Mouse (Mus musculus): Measurements from ENCODE around the gene Fgd5. TPM values are rescaled to one million over a fixed set of nuclear protein-coding genes. Genes with fewer than 3 reads are reported as not detected.

The Fgd5 gene
- polyA plus RNA-seq, 1 experiment from 2014 or later, result 9.1 TPM

- 53% methylated on average over 2 of the region's 2 CpGs for WGBS (ENCODE audit: insufficient replicate concordance)
- no peak overlapping the region for H3K4me3 ChIP-seq (ENCODE audit: low read depth, low read length)
- no peaks in the 10 kb centered on the region for H3K36me3 ChIP-seq (ENCODE audit: control insufficient read depth, insufficient read depth, low read length)
- no peak overlapping the region for H3K9ac ChIP-seq (ENCODE audit: low read depth, low read length)
- H3K4me1 ChIP-seq (ENCODE audit: control insufficient read depth, insufficient read depth, low read length), result 0 out of 2 replicates have a peak, but pooled peaks cover 7% of the 10 kb centered on the region
- H3K27ac ChIP-seq (ENCODE audit: low read depth, low read length), result no peak overlapping the region
- no peaks in the 10 kb centered on the region for H3K27me3 ChIP-seq (ENCODE audit: control insufficient read depth, insufficient read depth, low read length)
- no peaks in the 10 kb centered on the region for H3K9me3 ChIP-seq (replicated peaks; ENCODE audit: control insufficient read depth, low read length)
- ATAC-seq (replicated peaks; ENCODE audit: insufficient number of reproducible peaks, low FRiP score, low TSS enrichment), result no peak
- no peak overlapping the region for H3K4me2 ChIP-seq
These were observed 84.8 kb downstream of the Fgd5 start for GRCm38 (mm10) chr6:92063452-92063851.

DNA sequence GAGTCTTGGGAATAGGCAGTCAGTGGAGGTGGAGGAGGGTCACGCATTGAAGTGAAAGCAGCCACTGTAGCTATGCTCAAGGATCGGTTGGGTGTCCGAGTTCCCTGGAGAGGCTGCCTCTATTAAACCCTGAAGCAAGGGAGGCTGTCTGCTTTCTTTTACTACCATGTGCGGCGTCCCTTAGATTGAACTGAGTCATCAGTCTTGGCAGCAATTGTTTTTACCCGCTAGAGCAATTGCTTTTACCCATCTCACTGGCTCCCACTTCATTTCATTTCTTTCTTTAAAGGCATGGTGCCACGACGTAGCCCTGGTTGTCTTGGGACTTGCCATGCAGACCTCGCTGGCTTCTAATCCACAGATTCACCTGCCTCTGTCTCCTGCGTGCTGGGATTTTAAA is 85.4 kb downstream of the Fgd5 start:
- H3K36me3 ChIP-seq (ENCODE audit: control insufficient read depth, insufficient read depth, low read length), result no peaks in the 10 kb centered on the region
- no peak overlapping the region for H3K4me3 ChIP-seq (ENCODE audit: low read depth, low read length)
- H3K4me1 ChIP-seq (ENCODE audit: control insufficient read depth, insufficient read depth, low read length), result 0 out of 2 replicates have a peak, but pooled peaks cover 7% of the 10 kb centered on the region
- no peaks in the 10 kb centered on the region for H3K27me3 ChIP-seq (ENCODE audit: control insufficient read depth, insufficient read depth, low read length)
- H3K27ac ChIP-seq (ENCODE audit: low read depth, low read length), result no peak overlapping the region
- ATAC-seq (replicated peaks; ENCODE audit: insufficient number of reproducible peaks, low FRiP score, low TSS enrichment), result no peak
- no peaks in the 10 kb centered on the region for H3K9me3 ChIP-seq (replicated peaks; ENCODE audit: control insufficient read depth, low read length)
- WGBS (ENCODE audit: insufficient replicate concordance), result 83% methylated on average over 10 of the region's 10 CpGs
- no peak overlapping the region for H3K4me2 ChIP-seq
- H3K9ac ChIP-seq (ENCODE audit: low read depth, low read length), result no peak overlapping the region

DNA sequence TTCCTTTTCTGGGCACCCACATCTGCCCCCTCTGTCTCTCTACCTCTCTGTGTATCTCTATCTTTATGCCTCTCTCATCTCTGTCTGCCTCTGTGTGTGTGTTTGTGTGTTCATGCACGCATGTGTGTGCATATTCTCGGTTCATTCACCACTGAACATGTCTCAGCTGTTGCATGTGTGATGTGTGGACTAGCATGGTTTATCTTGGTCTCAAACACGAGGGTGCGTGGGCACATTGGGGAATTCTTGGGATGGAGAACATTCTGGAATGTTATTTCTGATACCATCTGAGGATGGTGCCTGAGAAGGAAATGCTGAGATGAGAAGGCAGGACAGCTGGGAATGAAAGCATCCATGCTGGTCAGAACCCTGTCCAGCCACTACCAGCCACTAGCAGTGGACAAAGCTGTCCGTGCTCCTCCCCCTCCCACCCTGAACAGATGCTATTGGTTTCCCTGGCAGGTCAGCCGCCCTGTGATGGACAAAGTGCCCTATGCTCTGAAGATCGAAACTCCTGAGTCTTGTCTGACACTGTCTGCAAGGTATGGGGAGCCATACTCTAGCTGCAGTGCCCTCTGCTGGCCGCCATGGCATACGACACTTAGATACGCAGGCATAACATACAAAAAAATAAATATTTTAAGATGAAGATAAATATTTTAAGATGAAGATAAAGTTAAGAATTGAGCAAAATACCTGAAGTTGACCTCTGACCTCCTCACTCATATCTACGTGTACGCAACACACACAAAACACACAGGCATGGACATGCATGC is 87.2 kb downstream of the Fgd5 start:
- H3K9ac ChIP-seq (ENCODE audit: low read depth, low read length), result no peak overlapping the region
- H3K27me3 ChIP-seq (ENCODE audit: control insufficient read depth, insufficient read depth, low read length), result no peaks in the 10 kb centered on the region; the same call in 1 of the 2 replicates
- WGBS (ENCODE audit: insufficient replicate concordance), result 50% methylated on average over 12 of the region's 12 CpGs
- no peaks in the 10 kb centered on the region for H3K9me3 ChIP-seq (replicated peaks; ENCODE audit: control insufficient read depth, low read length)
- H3K4me3 ChIP-seq (ENCODE audit: low read depth, low read length), result no peak overlapping the region
- H3K27ac ChIP-seq (ENCODE audit: low read depth, low read length), result no peak overlapping the region
- no peak overlapping the region for H3K4me2 ChIP-seq
- H3K36me3 ChIP-seq (ENCODE audit: control insufficient read depth, insufficient read depth, low read length), result no peaks in the 10 kb centered on the region
- ATAC-seq (replicated peaks; ENCODE audit: insufficient number of reproducible peaks, low FRiP score, low TSS enrichment), result no peak
- H3K4me1 ChIP-seq (ENCODE audit: control insufficient read depth, insufficient read depth, low read length), result 0 out of 2 replicates have a peak, but pooled peaks cover 7% of the 10 kb centered on the region

- ATAC-seq (replicated peaks; ENCODE audit: insufficient number of reproducible peaks, low FRiP score, low TSS enrichment), result peak; percentile 62
- WGBS (ENCODE audit: insufficient replicate concordance), result 25% methylated on average over 16 of the region's 16 CpGs
- Histone ChIP-seq H3K4me2 (no peak overlapping the region), H3K9ac (ENCODE audit: low read depth, low read length) (no peak overlapping the region), H3K36me3 (ENCODE audit: control insufficient read depth, insufficient read depth, low read length) (no peaks in the 10 kb centered on the region), H3K27ac (ENCODE audit: low read depth, low read length) (no peak overlapping the region), H3K4me1 (ENCODE audit: control insufficient read depth, insufficient read depth, low read length) (peaks cover under 1% of the 10 kb centered on the region; the same call in 1 of the 2 replicates), H3K4me3 (ENCODE audit: low read depth, low read length) (no peak overlapping the region), H3K27me3 (ENCODE audit: control insufficient read depth, insufficient read depth, low read length) (no peaks in the 10 kb centered on the region; the same call in none of the 2 replicates), H3K9me3 (replicated peaks; ENCODE audit: control insufficient read depth, low read length) (no peaks in the 10 kb centered on the region)
These were observed 88.6 kb downstream of the Fgd5 start for GRCm38 (mm10) chr6:92067146-92067790.

DNA sequence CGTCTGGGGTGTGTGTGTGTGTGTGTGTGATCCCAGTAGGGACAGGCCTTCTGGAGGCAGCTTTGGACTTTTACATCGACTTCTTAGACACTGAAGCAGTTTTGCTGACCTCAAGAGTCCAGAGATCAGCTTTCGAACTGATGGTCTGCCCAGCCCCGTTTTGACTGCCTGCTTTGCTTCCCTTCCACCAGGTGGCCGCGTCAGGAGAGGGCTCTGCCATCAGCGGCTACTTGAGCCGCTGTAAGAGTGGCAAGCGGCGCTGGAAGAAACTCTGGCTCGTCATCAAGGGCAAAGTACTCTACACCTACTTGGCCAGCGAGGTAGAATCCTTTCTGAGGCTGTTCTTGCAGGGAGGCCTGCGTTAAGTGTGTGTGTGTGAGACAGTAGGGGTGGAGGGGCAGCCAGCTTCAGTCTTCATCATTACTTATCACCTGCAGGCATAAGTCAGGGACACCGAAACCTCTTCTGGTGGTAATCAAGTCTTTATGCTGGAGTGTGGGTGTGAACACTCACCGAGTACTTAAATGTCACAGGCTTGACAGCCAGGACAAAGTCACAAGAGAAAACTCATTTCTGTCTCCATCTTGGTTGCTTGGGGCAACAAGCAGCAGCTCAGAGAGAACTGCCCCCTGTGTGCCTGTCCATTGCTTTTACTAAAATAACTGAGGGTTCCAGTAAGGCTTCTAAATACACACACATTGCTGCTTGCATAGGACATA is 92.6 kb downstream of the Fgd5 start:
- Histone ChIP-seq H3K9me3 (replicated peaks; ENCODE audit: control insufficient read depth, low read length) (no peaks in the 10 kb centered on the region), H3K4me2 (no peak overlapping the region), H3K4me3 (ENCODE audit: low read depth, low read length) (no peak overlapping the region), H3K9ac (ENCODE audit: low read depth, low read length) (no peak overlapping the region), H3K27me3 (ENCODE audit: control insufficient read depth, insufficient read depth, low read length) (no peaks in the 10 kb centered on the region; the same call in none of the 2 replicates), H3K4me1 (ENCODE audit: control insufficient read depth, insufficient read depth, low read length) (no peaks in the 10 kb centered on the region; the same call in 1 of the 2 replicates), H3K36me3 (ENCODE audit: control insufficient read depth, insufficient read depth, low read length) (no peaks in the 10 kb centered on the region), H3K27ac (ENCODE audit: low read depth, low read length) (no peak overlapping the region)
- ATAC-seq (replicated peaks; ENCODE audit: insufficient number of reproducible peaks, low FRiP score, low TSS enrichment), result no peak
- 42% methylated on average over 15 of the region's 15 CpGs for WGBS (ENCODE audit: insufficient replicate concordance)

DNA sequence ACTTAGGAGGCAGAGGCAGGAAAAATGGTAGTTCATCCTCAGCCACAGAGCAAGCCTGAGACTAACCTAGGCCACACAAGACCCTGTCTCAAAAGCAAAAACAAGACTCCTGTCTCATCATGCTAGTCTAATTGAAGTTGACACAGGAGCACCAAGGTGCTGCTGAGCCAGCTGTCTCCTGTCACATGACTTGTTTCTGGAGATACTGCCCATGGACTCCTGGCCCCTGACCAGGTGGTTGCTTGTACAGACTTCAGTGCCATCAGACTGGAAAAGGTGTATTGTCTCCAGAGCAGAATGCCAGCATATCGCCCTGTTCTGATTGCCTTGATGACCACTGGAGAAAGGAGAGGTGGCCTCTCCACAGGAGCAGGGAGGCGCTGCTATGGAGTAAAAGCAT is 102.1 kb downstream of the Fgd5 start:
- Histone ChIP-seq H3K27me3 (ENCODE audit: control insufficient read depth, insufficient read depth, low read length) (no peaks in the 10 kb centered on the region), H3K9me3 (replicated peaks; ENCODE audit: control insufficient read depth, low read length) (no peaks in the 10 kb centered on the region), H3K27ac (ENCODE audit: low read depth, low read length) (no peak overlapping the region), H3K4me2 (no peak overlapping the region), H3K36me3 (ENCODE audit: control insufficient read depth, insufficient read depth, low read length) (no peaks in the 10 kb centered on the region), H3K4me3 (ENCODE audit: low read depth, low read length) (no peak overlapping the region), H3K4me1 (ENCODE audit: control insufficient read depth, insufficient read depth, low read length) (no peaks in the 10 kb centered on the region), H3K9ac (ENCODE audit: low read depth, low read length) (no peak overlapping the region)
- no peak for ATAC-seq (replicated peaks; ENCODE audit: insufficient number of reproducible peaks, low FRiP score, low TSS enrichment)
- WGBS (ENCODE audit: insufficient replicate concordance), result 83% methylated on average over 2 of the region's 2 CpGs

GRCm38 (mm10) chr6:92082756-92083155 is 104.1 kb downstream of the Fgd5 start:
- Histone ChIP-seq H3K4me3 (ENCODE audit: low read depth, low read length) (no peak overlapping the region), H3K9ac (ENCODE audit: low read depth, low read length) (no peak overlapping the region), H3K27me3 (ENCODE audit: control insufficient read depth, insufficient read depth, low read length) (no peaks in the 10 kb centered on the region), H3K36me3 (ENCODE audit: control insufficient read depth, insufficient read depth, low read length) (no peaks in the 10 kb centered on the region), H3K4me1 (ENCODE audit: control insufficient read depth, insufficient read depth, low read length) (no peaks in the 10 kb centered on the region), H3K27ac (ENCODE audit: low read depth, low read length) (no peak overlapping the region), H3K9me3 (replicated peaks; ENCODE audit: control insufficient read depth, low read length) (no peaks in the 10 kb centered on the region), H3K4me2 (no peak overlapping the region)
- 78% methylated on average over 4 of the region's 4 CpGs for WGBS (ENCODE audit: insufficient replicate concordance)
- ATAC-seq (replicated peaks; ENCODE audit: insufficient number of reproducible peaks, low FRiP score, low TSS enrichment), result no peak

DNA sequence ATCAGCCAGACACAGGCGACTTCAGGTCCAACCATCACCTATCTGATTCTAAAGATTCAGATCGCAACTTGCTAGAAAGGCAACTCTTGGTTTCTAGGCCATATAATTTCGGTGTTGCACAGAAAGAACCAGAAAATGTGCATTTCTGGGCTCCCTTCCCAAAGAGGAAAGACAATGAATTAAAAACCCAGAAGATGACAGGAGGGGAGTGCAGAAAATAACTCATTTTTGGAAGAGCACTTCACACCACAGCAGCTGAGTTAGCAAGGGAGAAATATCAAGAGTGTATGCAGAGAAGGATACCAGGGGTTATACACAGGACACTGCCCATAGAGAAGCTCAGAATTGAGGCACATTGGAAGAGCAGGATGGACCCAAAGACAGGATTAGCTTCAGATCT is 106.3 kb downstream of the Fgd5 start:
- H3K4me2 ChIP-seq, result no peak overlapping the region
- H3K27me3 ChIP-seq (ENCODE audit: control insufficient read depth, insufficient read depth, low read length), result no peaks in the 10 kb centered on the region
- 67% methylated on average over 3 of the region's 3 CpGs for WGBS (ENCODE audit: insufficient replicate concordance)
- no peaks in the 10 kb centered on the region for H3K36me3 ChIP-seq (ENCODE audit: control insufficient read depth, insufficient read depth, low read length)
- H3K9ac ChIP-seq (ENCODE audit: low read depth, low read length), result no peak overlapping the region
- H3K4me3 ChIP-seq (ENCODE audit: low read depth, low read length), result no peak overlapping the region
- no peak overlapping the region for H3K27ac ChIP-seq (ENCODE audit: low read depth, low read length)
- peaks cover under 1% of the 10 kb centered on the region; the same call in 1 of the 2 replicates for H3K4me1 ChIP-seq (ENCODE audit: control insufficient read depth, insufficient read depth, low read length)
- no peak for ATAC-seq (replicated peaks; ENCODE audit: insufficient number of reproducible peaks, low FRiP score, low TSS enrichment)
- H3K9me3 ChIP-seq (replicated peaks; ENCODE audit: control insufficient read depth, low read length), result no peaks in the 10 kb centered on the region

Measured in heart, embryonic 11.5 days (tissue).